27 mouse cellular contexts compared by ENCODE assay signal in genomic region chr4:114492157-114492556, GRCm38 (mm10).
A peak's percentile ranks its signal among the peaks of the same experiment; 100 is the strongest.
DNase-seq lines count a peak whose midpoint lies in the region; ATAC-seq and TF ChIP-seq lines count a peak whose summit lies in the region.
"Had no signal": no experiment of that assay in that cellular context is flagged by ENCODE, and none has a peak within 500 bp of the region (broad histone marks: within the 10 kb centered on the region; RNA-seq: fewer than 3 reads in every experiment).

No protein-coding gene starts in this region.

- no peak overlapping the region for H3K9ac ChIP-seq in kidney, embryonic 14.5 days (ENCODE audit: low read depth, low read length)
- H3K9ac ChIP-seq in kidney, postnatal 0 days (ENCODE audit: low read depth, low read length): no peak overlapping the region
- H3K9ac ChIP-seq: embryonic facial prominence, embryonic 12.5 days; forebrain, embryonic 12.5 days had no signal

- peak; percentile 62; the same call in 1 of the 2 replicates for ATAC-seq in kidney, embryonic 14.5 days (ENCODE audit: low FRiP score, low TSS enrichment)
- ATAC-seq in kidney, postnatal 0 days (replicated peaks; ENCODE audit: low FRiP score, low read depth): no peak
- ATAC-seq: activated CD4-positive, CD25-positive, alpha-beta regulatory T cell, adult 4 months; CD4-positive, CD25-positive, alpha-beta regulatory T cell, adult 4 months; forebrain, embryonic 14.5 days; forebrain, embryonic 16.5 days; Patski had no signal

- H3K4me1 ChIP-seq in kidney, embryonic 14.5 days (ENCODE audit: control insufficient read depth, insufficient read depth, low read length): 0 out of 2 replicates have a peak, but pooled peaks cover 5% of the 10 kb centered on the region
- H3K4me1 ChIP-seq in kidney, postnatal 0 days (replicated peaks; ENCODE audit: insufficient read depth, low read length): no peaks in the 10 kb centered on the region
- H3K4me1 ChIP-seq: embryonic facial prominence, embryonic 12.5 days; forebrain, embryonic 10.5 days had no signal

- TF ChIP-seq CTCF in kidney, postnatal 0 days (IDR thresholded peaks at IDR 0.05; ENCODE audit: low read depth): no peak

- no peaks in the 10 kb centered on the region for H3K27me3 ChIP-seq in kidney, embryonic 14.5 days (ENCODE audit: control insufficient read depth, insufficient read depth, low read length)
- no peaks in the 10 kb centered on the region for H3K27me3 ChIP-seq in kidney, postnatal 0 days (ENCODE audit: insufficient read depth, low read length)
- H3K27me3 ChIP-seq: embryonic facial prominence, embryonic 12.5 days; forebrain, embryonic 12.5 days; Patski had no signal

- DNase-seq in embryo, embryonic 10 days (ENCODE audit: low spot score): peak; percentile 42
- DNase-seq in embryo, embryonic 10.5 days (ENCODE audit: low spot score): no peak
- no peak for DNase-seq in kidney, postnatal 10 days
- peak; percentile 39 for DNase-seq in kidney, postnatal 0 days (ENCODE audit: low spot score)
- no peak for DNase-seq in kidney, postnatal 4 days
- peak; percentile 47 for DNase-seq in mesoderm, embryonic 11.5 days (ENCODE audit: low read depth, low spot score)
- DNase-seq: adrenal gland, adult 8-10 months; adrenal gland, postnatal 14 days; adrenal gland, postnatal 36 days; B cell, adult 2 months; cerebellum, adult 11-12 months; cerebellum, adult 2 months; cerebellum, adult 9-10 months; cerebellum, postnatal 10 days; cerebellum, postnatal 25 days had no signal

- H3K27ac ChIP-seq in kidney, embryonic 14.5 days (ENCODE audit: low read depth, low read length): no peak overlapping the region
- no peak overlapping the region for H3K27ac ChIP-seq in kidney, postnatal 0 days
- H3K27ac ChIP-seq: embryonic facial prominence, embryonic 10.5 days; embryonic facial prominence, embryonic 12.5 days; forebrain, embryonic 10.5 days; forebrain, embryonic 12.5 days had no signal

- no peaks in the 10 kb centered on the region for H3K9me3 ChIP-seq in kidney, embryonic 14.5 days (ENCODE audit: control insufficient read depth, low read length)
- H3K9me3 ChIP-seq in kidney, postnatal 0 days (replicated peaks; ENCODE audit: low read length): no peaks in the 10 kb centered on the region
- H3K9me3 ChIP-seq: embryonic facial prominence, embryonic 12.5 days; forebrain, embryonic 10.5 days; forebrain, embryonic 12.5 days had no signal

- H3K36me3 ChIP-seq in kidney, embryonic 14.5 days (ENCODE audit: control insufficient read depth, insufficient read depth, low read length): no peaks in the 10 kb centered on the region
- no peaks in the 10 kb centered on the region for H3K36me3 ChIP-seq in kidney, postnatal 0 days (ENCODE audit: insufficient read depth, low read length)
- H3K36me3 ChIP-seq: embryonic facial prominence, embryonic 10.5 days; embryonic facial prominence, embryonic 12.5 days; forebrain, embryonic 10.5 days; forebrain, embryonic 12.5 days; G1E had no signal

- no peak overlapping the region for H3K4me2 ChIP-seq in kidney, embryonic 14.5 days (replicated peaks; ENCODE audit: low read depth, low read length)
- H3K4me2 ChIP-seq in kidney, postnatal 0 days (ENCODE audit: low read length): no peak overlapping the region
- H3K4me2 ChIP-seq: embryonic facial prominence, embryonic 12.5 days; forebrain, embryonic 12.5 days had no signal

- 22% methylated on average over 4 of the region's 4 CpGs for WGBS in kidney, embryonic 14.5 days
- 22% methylated on average over 4 of the region's 4 CpGs for WGBS in kidney, postnatal 0 days

- H3K4me3 ChIP-seq in kidney, embryonic 14.5 days (ENCODE audit: low read length): no peak overlapping the region
- no peak overlapping the region for H3K4me3 ChIP-seq in kidney, postnatal 0 days (replicated peaks; ENCODE audit: low read depth, low read length)
- H3K4me3 ChIP-seq: embryonic facial prominence, embryonic 10.5 days; embryonic facial prominence, embryonic 12.5 days; erythroblast, embryonic 14.5 days; forebrain, embryonic 10.5 days; forebrain, embryonic 12.5 days had no signal

Comparison
In these comparisons a context has a peak if more than half of its experiments do, and no peak if none do; other contexts are left out.
1. DNase-seq: peak in embryo, embryonic 10 days (single experiment), kidney, postnatal 0 days (single experiment) and mesoderm, embryonic 11.5 days (single experiment); none in embryo, embryonic 10.5 days (single experiment), kidney, postnatal 10 days (single experiment) and kidney, postnatal 4 days (0 of 2).